Mouse (Mus musculus) embryonic fibroblast, embryonic 13.5 days (primary cell): ENCODE data around the gene Fam163b.

Experiments used
- CTCF ChIP-seq: IDR thresholded peaks from 2 replicates; pipeline ENCODE4 v1.5.1; 2011; ENCODE audit warnings: mild to moderate bottlenecking, control low read depth, low read length, moderate library complexity, borderline replicate concordance; ENCODE audit not compliant: insufficient read depth
- POLR2A ChIP-seq: IDR thresholded peaks from 2 replicates; pipeline ENCODE4 v1.6.1; 2011; ENCODE audit warnings: low read depth, mild to moderate bottlenecking, control low read depth, low read length, moderate library complexity

GRCm38 (mm10) chr2:27096341-27096981 is 45.8 kb downstream of the Fam163b start:
- no peak for TF ChIP-seq CTCF
- no peak for TF ChIP-seq POLR2A
